Mouse (Mus musculus) right cerebral cortex, adult 2 months (tissue): ENCODE measurements around the gene Cnep1r1.

ENCODE experiments used
- DNase-seq, 2 experiments: peaks; one replicate each; pipeline ENCODE4 v3.0.0; 2021 to 2022; ENCODE audit warnings: low spot score in 2 of 2

Gene Cnep1r1

GRCm38 (mm10) chr8:88118456-88119036 is at the start of gene Cnep1r1:
Cnep1r1 (plus strand) TSS chr8:88118769.
- DNase-seq: peak; percentile 94 to 98

DNA sequence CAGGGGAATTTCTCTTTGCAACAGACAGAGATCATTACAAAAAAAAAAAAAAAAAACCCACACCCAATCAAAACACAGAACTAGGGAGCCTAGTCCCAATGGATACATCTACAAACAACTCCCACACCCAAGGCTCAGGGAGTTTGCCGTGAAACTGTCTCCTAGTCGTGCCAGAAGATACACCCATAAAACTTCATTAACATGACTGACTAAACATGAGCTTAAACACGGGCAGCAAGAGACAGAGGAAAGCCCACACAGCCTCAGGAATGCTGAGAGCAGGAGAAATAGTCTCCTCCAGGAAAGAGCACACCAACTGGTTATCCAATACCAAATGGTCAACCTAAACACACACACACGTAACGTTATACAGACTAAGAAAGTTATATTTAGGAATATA is 36.4 kb upstream of the Cnep1r1 start:
- no peak for DNase-seq

- DNase-seq: no peak
These were observed 30.6 kb upstream of the Cnep1r1 start for GRCm38 (mm10) chr8:88088006-88088405.

- no peak for DNase-seq
These were observed 26.9 kb upstream of the Cnep1r1 start for GRCm38 (mm10) chr8:88091661-88092060.

- no peak for DNase-seq
These were observed 25.2 kb upstream of the Cnep1r1 start for GRCm38 (mm10) chr8:88093367-88093766.

- DNase-seq: no peak
These were observed 19.7 kb upstream of the Cnep1r1 start for GRCm38 (mm10) chr8:88098856-88099255.

DNA sequence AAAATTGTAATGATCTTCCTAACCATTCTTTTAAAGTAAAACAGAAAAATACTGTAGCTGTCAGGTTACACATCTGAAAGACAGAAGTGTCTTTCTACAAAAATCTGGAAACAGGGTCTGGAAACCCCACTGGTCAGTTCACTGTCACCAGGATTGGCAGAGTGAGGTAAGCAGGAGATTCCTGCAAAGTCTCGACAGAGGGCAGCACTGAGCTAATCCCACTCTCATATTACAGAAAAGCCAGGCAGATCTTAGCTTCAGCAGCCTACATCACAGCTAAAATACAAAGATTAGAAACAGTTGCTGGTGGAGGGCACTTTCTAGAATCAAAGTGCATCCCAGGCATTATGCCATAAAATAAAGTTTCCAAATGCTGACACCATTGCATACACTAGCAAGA is 19.0 kb upstream of the Cnep1r1 start:
- DNase-seq: peak; percentile 15 to 31

DNA sequence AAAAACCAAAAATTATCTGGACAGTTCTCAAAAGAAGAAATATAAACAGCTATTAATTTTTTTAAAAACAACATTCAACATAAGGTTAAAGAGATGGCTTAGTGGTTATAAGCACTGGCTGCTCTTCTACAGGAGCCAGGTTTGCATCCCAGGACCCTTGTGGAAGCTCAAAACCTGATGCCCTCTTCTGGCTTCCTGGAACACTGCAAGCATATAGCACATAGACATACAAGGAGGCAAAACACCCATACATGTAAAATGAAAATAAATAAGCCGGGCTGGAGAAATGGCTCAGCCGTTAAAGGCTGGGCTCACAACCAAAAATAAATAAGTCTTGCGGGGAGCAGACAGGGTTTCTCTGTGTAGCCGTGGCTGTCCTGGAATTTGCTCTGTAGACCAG is 9.3 kb upstream of the Cnep1r1 start:
- DNase-seq: no peak

- peak in 1 of 2 experiments; percentile 14 for DNase-seq
These were observed 507 bp downstream of the Cnep1r1 start for GRCm38 (mm10) chr8:88119076-88119475.

GRCm38 (mm10) chr8:88124850-88125249 is 6.3 kb downstream of the Cnep1r1 start:
- DNase-seq: no peak

GRCm38 (mm10) chr8:88129397-88129796 is 10.8 kb downstream of the Cnep1r1 start:
- DNase-seq: no peak

DNA sequence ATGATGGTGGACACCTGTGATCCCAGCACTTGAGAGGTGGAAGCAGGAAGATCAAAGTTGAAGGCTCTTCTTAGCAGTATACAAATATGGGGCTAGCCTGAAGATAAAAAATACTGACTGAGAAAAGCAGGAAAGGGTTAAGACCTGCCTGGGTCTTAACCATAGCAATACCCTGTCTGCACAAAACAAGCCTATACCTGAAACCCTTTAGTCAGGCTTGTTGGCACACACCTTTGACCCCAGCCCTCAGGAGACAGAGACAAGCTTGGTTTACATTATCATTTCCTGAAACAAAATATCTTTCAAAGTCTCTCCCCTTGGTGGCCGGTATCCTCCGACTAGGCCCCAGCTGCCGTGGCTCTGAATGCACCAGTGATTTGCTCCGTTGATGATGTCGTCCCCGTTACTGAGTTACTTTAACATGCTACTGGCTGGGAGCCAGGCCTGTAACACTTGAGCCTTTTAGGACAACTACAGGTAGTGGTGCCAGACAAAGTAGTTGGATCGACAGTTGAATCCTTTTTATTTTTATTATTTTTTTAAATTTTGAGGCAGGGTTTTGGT is 12.3 kb downstream of the Cnep1r1 start:
- no peak for DNase-seq

- DNase-seq: peak; percentile 96
These were observed 19.3 kb downstream of the Cnep1r1 start, which contains the start of gene Heatr3 for GRCm38 (mm10) chr8:88137748-88138484. Heatr3 (plus strand) TSS chr8:88137855.

- no peak for DNase-seq
These were observed 20.7 kb downstream of the Cnep1r1 start for GRCm38 (mm10) chr8:88139256-88139655.

DNA sequence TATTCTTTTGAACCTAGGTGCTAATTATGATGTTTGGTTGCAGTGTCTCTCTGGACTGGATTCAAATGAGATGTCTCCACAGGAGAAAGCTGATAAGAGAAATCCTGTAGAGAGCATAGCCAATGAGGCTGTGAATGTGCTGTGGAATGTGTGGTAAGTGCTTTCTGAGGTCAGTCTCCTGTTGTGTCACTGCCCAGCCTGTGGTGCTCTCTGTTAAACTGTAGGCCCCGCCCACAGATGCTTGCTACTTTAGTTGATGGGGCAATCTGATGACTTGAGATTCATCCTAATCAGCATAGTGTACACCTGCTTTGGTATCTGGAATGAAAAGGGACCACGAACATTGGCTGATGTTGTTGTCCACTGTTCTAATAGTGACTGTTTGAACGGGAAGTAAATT is 23.1 kb downstream of the Cnep1r1 start:
- DNase-seq: no peak

DNA sequence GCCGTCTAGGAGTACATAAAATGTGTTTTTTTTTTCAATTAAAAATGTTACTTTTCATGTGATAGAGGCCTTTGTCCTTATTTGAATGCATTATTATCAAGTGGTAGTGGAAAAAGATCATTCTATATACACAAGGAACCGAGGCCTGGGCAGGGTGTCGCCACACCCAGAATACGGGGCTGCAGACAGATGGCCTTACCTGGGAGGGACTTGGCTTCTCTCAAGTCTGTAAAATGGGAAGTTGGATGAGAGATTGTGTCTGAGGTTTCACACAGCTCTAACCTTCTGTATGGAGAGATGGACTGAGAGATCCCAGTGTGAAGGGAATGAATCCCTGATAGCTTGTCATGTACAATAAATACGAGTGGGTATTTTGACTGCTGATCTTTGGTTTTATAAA is 25.5 kb downstream of the Cnep1r1 start:
- DNase-seq: no peak

GRCm38 (mm10) chr8:88150910-88151371 is 32.4 kb downstream of the Cnep1r1 start:
- peak; percentile 40 for DNase-seq

DNA sequence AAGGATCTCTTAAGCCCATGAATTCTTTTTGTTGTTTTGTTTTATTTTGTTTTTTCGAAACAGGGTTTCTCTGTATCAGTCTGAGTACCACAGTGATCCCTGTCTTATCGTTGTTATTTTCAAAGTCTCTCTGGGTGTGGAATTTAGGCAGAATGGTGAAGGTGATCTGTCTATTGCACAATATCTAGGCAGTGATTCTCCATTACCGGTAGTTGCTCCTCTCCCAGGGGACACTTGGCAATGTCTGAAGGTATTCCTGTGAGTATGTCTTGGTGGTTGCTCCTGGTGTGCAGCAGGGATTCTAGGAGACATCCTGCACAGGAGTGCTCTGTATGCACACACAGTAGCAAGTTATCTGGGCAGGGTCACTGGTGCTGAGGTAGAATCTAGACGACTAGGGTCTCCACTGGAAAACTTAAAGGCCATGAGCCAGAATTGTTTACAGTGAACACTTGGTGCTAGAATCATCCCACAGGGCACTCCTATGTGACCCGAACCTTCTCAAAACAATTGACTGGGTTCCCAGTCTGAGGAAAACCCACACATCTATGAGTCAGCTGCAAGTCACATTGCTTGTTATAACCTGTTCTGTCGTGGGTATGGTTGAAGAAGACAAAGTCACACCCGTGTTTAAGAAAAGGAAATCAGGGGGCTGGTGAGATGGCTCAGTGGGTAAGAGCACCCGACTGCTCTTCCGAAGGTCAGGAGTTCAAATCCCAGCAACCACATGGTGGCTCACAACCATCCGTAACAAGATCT is 41.8 kb downstream of the Cnep1r1 start:
- peak; percentile 24 to 43 for DNase-seq

GRCm38 (mm10) chr8:88161439-88161838 is 42.9 kb downstream of the Cnep1r1 start:
- peak; percentile 54 to 66 for DNase-seq

DNA sequence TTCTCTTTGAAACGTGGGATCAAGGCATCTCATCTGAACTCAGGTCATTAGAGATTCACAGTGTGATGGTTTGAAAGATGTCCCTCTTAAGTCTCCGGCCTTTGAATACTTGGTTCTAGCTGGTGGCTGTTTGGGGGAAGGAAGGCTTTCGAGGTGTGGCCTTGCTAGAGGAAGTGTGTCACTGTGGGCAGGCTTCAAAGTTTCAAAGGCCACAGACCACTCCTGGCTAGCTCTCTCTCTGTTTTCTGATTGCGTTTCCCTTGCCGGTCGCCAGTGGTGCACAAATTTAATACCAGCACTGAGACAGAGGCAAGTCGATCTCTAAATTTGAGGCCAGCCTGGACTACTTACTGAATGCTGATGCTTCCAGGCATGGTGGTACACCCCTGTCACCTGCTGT is 56.7 kb downstream of the Cnep1r1 start:
- DNase-seq: no peak

DNA sequence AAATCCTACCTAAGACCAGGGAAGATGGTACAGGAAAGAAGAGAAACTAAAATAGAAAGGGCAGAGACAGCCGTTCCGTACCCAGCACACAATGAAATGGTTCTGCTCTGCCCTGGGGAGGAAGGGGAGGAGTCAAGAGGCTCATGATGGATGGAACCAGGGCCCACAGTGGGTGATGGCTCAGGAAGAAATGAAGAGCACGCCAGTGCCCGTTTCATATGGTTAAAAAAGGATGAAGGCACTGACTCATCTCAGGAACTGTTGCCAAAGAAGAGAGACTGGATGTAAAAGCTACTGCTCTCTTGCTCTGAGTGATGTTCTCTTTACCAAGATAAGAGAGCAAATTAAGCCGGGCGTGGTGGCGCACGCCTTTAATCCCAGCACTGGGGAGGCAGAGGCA is 58.7 kb downstream of the Cnep1r1 start:
- DNase-seq: peak in 1 of 2 experiments; percentile 20

DNA sequence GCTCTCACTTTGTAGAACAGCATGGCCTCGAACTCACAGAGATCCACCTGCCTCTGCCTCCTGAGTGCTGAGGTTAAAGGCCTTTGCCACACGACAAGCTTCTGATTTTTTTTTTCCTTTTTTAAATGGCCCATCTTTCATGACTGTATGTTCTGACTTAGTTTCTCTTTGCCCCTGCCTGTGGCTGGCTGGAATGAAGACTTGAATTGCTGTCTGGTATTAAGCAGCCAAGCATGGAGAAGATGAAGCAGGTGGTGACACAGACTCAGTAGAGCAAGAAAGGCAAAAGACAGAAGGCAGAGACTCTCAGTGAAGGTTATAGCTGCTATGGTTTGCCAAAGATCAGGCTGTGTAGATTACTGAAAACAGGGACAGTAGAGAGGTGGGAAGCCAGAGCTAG is 64.6 kb downstream of the Cnep1r1 start:
- DNase-seq: no peak
